Mouse (Mus musculus) lung, adult 2 months (tissue): ENCODE data around the gene Elp6. TPM values are rescaled to one million over a fixed set of nuclear protein-coding genes. Genes with fewer than 3 reads are reported as not detected.

Source experiments
- DNase-seq: peaks from one replicate; pipeline ENCODE4 v3.0.0; 2022
- H3K4me1 ChIP-seq: fragments of 200-500 bp; 2 replicates; pipeline ENCODE4 v1.6.1; 2011; ENCODE audit warnings: low read length; ENCODE audit not compliant: control insufficient read depth, insufficient read depth
- H3K4me3 ChIP-seq: fragments of 200-500 bp; replicated peaks from 2 replicates; pipeline ENCODE3; 2011; ENCODE audit warnings: low read depth, mild to moderate bottlenecking, control low read depth, low read length; ENCODE audit errors: extremely low read depth
- CTCF ChIP-seq: fragments of 200-500 bp; IDR thresholded peaks from 2 replicates; pipeline ENCODE4 v1.5.1; 2011; ENCODE audit warnings: mild to moderate bottlenecking, low read length, control low read depth; ENCODE audit not compliant: insufficient read depth
- POLR2A ChIP-seq: fragments of 200-500 bp; IDR thresholded peaks from 2 replicates; pipeline ENCODE4 v1.6.1; 2011; ENCODE audit warnings: low read depth, mild to moderate bottlenecking, control low read depth, low read length, borderline replicate concordance; ENCODE audit errors: extremely low read depth
- WGBS: fragments of 180-500 bp; shearing (Covaris S2); methylation state at CpG from one replicate; pipeline ENCODE4 v1.1.7; 2018; 5-methylcytosine and 5-hydroxymethylcytosine counted together
- polyA plus RNA-seq: library from polyadenylated mRNA; depleted of rRNA; stranded (reverse); fragments of >200 nt; gene quantifications from 2 replicates; pipeline ENCODE4 v1.2.3, GENCODE M21; 2012

Gene Elp6
- polyA plus RNA-seq, 1 experiment: 8.2 TPM

DNA sequence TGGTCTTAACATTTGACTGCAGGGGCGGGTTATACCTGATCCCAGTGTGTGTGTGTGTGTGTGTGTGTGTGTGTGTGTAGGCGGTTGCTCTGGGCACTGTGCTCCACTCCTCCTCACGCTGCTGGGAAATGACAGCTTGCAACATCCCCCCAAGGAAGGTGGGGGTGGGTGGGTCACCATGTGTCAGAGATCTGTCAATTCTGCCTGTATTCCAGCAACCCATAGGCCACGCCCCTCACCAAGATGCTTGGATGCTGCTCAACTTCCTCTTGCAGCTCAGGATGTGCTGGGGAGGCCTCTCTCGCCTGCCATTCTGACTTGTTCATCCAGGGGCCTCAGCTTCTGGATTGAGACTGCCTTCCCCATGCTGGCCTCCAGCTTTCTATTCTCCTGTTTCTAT is 9.7 kb downstream of the Elp6 start:
- WGBS: 74% methylated on average over 5 of the region's 5 CpGs
- no peak for DNase-seq
- no peak overlapping the region for H3K4me3 ChIP-seq
- TF ChIP-seq CTCF (no peak), POLR2A (no peak)
- no peaks in the 10 kb centered on the region for H3K4me1 ChIP-seq

- no peak overlapping the region for H3K4me3 ChIP-seq
- 85% methylated on average over 6 of the region's 6 CpGs for WGBS
- no peaks in the 10 kb centered on the region for H3K4me1 ChIP-seq
- TF ChIP-seq CTCF: no peak
- no peak for DNase-seq
Observed at GRCm38 (mm10) chr9:110315410-110315809, 10.4 kb downstream of the Elp6 start.

DNA sequence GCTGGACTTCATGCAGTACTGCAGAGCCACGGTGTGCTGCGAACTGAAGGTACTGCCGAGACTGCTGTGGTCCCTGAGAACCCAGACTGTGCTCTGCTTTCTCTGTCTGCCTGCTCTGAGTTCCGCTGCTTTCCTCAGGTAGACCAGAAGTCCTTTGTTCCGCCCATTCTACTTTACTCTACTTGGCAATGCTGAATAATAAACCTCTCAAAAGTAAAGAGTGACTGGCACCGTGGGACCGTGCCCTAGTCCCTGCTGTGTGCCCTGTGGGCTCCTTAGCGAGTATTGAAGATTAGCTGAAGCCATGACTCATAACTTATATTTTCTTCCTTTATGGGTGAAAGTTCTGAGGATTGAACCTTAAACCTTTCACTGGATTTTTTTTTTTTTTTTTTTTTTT is 10.9 kb downstream of the Elp6 start:
- TF ChIP-seq POLR2A (no peak), CTCF (no peak)
- Histone ChIP-seq H3K4me1 (no peaks in the 10 kb centered on the region), H3K4me3 (no peak overlapping the region)
- 96% methylated on average over 8 of the region's 8 CpGs for WGBS
- no peak for DNase-seq

DNA sequence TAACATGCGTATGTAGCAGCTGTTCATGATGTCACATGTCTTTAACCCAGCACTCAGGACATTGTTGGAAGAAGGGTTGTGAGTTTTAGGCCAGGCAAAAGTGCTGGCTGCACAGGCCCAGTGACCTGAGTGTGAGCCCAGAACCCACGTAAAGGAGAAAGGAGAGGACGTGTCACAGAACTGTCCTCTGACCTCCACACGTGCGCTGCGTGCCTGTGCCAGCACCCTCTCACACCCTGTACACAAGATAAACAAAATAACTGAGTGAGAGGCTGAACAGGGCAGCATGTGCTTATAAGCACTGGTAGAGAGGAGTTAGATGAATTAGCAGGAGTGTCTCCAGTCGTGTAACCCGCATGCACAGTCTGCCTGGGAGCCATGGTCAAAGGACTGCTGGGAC is 11.5 kb downstream of the Elp6 start:
- H3K4me1 ChIP-seq: no peaks in the 10 kb centered on the region
- TF ChIP-seq POLR2A: no peak
- TF ChIP-seq CTCF: no peak
- no peak overlapping the region for H3K4me3 ChIP-seq
- no peak for DNase-seq
- WGBS: 90% methylated on average over 8 of the region's 8 CpGs

- WGBS: 92% methylated on average over 10 of the region's 10 CpGs
- no peak for DNase-seq
- H3K4me3 ChIP-seq: no peak overlapping the region
- TF ChIP-seq CTCF: no peak
- H3K4me1 ChIP-seq: no peaks in the 10 kb centered on the region
Observed at GRCm38 (mm10) chr9:110320769-110321168, 15.8 kb downstream of the Elp6 start.

GRCm38 (mm10) chr9:110322972-110323371 is 18.0 kb downstream of the Elp6 start:
- no peaks in the 10 kb centered on the region for H3K4me1 ChIP-seq
- no peak for DNase-seq
- TF ChIP-seq POLR2A (no peak), CTCF (no peak)
- H3K4me3 ChIP-seq: no peak overlapping the region

GRCm38 (mm10) chr9:110324181-110324580 is 19.2 kb downstream of the Elp6 start:
- Histone ChIP-seq H3K4me1 (no peaks in the 10 kb centered on the region), H3K4me3 (no peak overlapping the region)
- 73% methylated on average over 1 of the region's 1 CpGs for WGBS
- TF ChIP-seq CTCF: no peak
- no peak for TF ChIP-seq POLR2A
- DNase-seq: no peak

DNA sequence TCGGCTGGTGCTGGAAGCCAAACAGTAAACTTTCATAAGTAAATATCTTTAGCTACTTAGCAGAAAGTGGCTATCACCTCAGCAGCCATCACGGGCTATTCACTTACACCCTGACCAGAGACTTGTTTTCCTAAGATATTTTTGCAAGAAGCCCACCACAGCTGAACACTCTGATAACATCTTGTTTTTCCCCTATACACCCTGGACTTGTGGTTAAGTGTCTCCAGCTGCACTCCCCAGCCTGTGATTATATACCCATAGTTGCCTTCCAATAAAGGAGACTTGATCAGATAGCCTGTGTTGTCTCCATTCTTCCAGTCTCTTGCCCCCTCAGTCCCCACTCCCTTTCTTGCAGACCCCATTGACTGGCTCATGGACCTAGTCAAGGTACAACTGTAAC is 23.2 kb downstream of the Elp6 start:
- no peak overlapping the region for H3K4me3 ChIP-seq
- H3K4me1 ChIP-seq: no peaks in the 10 kb centered on the region
- TF ChIP-seq POLR2A (no peak), CTCF (no peak)
- WGBS: 65% methylated on average over 2 of the region's 2 CpGs
- no peak for DNase-seq

DNA sequence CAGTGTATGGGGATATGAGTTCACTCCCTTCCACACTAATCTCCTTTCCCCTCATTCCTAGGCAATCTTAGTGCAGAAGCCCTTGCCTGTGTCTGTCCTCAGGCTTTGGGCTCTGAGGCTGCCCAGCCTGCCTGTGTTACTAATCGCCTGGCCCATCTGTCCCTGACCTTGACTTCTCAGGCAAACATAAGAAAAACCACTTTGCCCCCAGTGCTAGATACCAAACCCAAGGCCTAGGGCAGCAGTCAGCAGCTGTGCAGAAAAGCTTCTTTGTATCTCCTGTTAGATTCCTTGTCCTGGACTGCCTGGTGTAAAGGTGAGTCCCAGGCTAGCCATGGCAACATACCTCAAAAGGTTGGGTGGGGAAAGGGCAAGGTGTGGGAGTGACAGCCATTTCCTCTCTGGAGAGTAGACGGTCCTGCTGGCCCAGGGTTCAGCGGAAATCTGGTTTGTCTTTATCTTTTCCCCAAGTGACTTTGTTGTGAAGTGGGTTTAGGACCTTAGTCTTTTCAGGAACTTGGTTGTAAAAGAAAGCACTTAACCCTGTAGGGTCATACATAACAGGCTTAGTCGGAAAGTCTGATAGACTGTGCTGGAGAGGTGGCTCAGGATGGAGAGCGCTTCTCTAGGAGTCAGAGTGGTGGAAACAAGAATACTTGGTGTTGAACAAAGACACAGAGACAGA is 24.1 kb downstream of the Elp6 start:
- DNase-seq: no peak
- Histone ChIP-seq H3K4me3 (no peak overlapping the region), H3K4me1 (peaks cover 5% of the 10 kb centered on the region)
- TF ChIP-seq POLR2A (no peak), CTCF (no peak)
- 46% methylated on average over 5 of the region's 5 CpGs for WGBS

- WGBS: 56% methylated on average over 21 of the region's 21 CpGs
- peaks cover 8% of the 10 kb centered on the region for H3K4me1 ChIP-seq
- TF ChIP-seq CTCF: no peak
- TF ChIP-seq POLR2A: no peak
- DNase-seq: no peak
- H3K4me3 ChIP-seq: no peak overlapping the region
Observed at GRCm38 (mm10) chr9:110329655-110330054, 24.7 kb downstream of the Elp6 start.
